Mouse (Mus musculus) ZHBTc4 (cell line): ENCODE measurements around the gene Elk3.

Source experiments
- DNase-seq: peaks from one replicate; pipeline ENCODE4 v3.0.0-alpha.2; 2011; ENCODE audit warnings: low read depth, low spot score

Gene Elk3

DNA sequence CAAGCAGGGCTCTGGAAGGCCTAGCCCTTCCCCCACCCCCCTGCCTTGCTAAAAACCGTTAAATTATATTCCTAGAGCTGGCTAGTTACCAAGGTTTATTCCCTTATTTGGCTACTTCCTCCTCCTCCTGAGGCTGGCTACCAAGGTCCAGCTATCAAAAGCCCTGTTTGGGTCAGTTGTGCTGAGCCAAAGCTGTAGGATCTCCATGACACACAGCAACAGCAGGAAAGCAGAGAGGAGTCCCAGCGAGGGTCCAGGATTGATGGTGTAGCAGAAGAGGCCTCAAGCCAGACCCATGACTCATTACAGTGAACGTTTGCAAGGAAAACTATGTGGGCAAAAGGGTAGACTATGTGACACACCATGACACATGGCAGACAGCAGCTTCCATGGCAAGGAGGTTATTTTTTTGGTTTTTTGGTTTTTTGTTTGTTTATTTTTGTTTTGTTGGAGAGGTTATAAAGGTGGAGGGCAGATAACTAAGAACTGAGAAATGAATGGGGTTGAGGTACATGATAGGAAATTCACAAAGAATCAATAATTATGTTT lies 21.4 kb upstream of the Elk3 start:
- DNase-seq = no peak

DNA sequence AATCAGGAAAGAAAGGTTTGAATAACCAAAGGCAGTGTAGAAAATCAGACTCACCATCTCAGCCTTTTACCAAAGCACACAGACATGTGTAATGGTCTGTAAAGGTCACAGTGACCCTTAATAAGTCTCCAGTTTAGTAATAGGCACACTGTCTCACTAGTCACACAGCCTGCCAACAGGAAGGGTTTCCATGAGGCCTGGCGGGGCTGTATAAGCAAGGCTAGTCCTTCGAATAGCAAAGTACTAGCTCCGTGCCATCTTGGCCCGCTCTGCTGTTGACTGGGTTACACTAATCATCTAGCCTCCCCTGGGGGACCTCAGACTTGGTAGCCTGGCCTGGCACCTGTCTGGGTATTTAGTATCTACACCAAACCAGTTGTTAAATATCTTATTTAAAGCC lies 20.6 kb upstream of the Elk3 start:
- no peak for DNase-seq

DNA sequence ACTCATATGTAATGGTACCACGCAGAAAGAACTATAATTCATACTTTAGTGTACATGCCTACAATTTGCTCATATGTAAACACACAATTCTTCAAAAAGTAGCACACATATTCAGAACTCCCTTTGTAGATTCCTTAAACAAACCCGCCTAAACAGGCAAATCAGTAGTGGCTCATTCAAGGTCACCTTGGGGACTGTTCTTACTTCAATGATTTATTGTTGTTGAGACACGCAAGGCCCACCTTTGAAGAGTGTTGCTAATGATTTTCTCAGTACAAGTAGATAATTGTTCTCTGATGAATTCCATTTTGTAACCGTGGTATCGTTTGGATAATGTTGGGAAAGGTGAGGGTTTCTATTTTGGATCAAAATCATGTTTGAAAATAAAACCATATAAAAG lies 17.4 kb upstream of the Elk3 start:
- DNase-seq = peak; percentile 50

DNA sequence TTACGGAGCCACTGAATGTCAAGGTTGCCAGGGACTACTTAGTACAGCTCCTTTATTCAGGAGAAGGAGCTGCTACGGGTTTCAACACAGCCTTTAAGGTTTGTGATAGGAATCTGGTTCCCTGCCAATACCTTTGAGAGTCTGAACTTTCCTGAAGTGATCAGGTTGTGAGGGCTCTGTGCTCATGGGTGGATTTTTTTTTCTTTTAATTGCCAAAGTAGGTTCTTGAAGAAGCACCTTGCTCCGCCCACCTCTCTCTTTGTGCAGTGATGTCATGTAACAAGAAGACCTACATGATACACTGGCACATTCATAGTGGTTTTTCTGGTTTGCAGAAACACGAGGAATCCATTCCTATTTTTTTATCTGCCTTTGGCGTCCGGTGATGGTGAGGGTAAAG lies 16.3 kb upstream of the Elk3 start:
- DNase-seq = no peak

DNA sequence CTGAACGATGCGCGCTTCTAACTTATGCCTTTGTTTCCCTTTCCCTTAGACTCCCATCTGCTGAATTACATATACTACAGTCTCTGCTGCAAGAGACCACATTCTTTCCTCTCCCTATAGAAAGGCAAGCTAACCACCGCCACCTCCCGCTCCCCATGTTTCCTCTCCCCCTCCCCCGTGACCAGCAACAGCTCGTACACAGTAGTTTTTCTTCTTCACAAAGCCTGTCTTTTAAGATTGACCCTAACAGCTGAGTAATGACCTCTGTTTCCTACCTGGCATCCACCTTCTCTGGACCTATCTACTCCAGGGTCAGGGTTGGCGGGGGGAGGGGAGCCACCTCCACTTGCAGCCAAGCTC lies 15.8 kb upstream of the Elk3 start:
- peak; percentile 25 for DNase-seq

DNA sequence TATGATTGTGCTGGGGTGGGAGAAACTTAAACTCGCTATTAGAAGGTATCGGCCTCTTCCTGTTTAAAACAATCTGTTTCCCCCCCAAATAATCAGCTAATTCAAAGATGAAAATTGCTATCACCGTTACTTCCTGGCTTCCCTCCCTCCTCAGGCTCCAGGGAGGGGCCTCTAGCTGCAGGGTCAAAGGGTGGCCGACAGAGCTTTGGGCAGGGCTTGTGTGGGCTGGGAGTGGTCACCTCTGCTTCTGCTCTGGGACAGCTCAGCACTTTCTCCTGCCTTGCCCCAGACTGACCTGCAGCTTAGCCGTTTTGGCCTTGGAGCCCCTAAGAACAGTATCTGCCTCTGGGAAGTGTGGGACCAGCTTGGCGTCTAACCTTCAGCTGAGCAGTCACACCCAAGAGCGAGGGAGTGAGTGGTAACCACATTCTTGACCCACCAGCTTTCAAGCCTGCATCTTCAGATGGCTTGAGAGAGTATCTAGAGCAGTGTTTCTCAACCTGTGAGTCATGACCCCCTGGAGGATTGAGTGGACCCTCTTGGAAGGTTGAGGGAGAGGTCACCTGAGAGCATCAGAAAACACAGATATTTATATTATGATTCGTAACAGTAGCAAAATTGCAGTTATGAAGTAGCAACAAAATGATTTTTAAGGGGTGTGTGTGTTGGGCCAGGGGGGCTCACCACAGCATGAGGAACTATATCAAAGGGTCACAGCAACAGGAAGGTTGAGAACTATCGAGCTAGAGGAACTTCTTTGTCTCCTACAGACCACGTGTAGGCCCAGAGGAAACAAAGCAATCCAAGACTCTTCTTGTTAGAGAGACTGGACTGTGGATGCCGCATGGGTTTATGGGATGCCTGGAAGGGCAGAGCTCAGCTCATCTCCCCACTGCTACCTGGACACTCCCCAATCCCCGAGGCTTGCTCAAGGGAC lies 15.1 kb upstream of the Elk3 start:
- DNase-seq = peak; percentile 43

- DNase-seq = no peak
These were observed 14.4 kb upstream of the Elk3 start for GRCm38 (mm10) chr10:93325369-93325768.

- no peak for DNase-seq
These were observed 13.5 kb upstream of the Elk3 start for GRCm38 (mm10) chr10:93324438-93324837.

- peak; percentile 51 for DNase-seq
These were observed 12.7 kb upstream of the Elk3 start for GRCm38 (mm10) chr10:93323659-93324058.

GRCm38 (mm10) chr10:93321763-93322162 lies 10.8 kb upstream of the Elk3 start:
- no peak for DNase-seq

- DNase-seq = no peak
These were observed 9.2 kb upstream of the Elk3 start for GRCm38 (mm10) chr10:93320148-93320547.

- no peak for DNase-seq
These were observed 8.7 kb upstream of the Elk3 start for GRCm38 (mm10) chr10:93319526-93320063.

DNA sequence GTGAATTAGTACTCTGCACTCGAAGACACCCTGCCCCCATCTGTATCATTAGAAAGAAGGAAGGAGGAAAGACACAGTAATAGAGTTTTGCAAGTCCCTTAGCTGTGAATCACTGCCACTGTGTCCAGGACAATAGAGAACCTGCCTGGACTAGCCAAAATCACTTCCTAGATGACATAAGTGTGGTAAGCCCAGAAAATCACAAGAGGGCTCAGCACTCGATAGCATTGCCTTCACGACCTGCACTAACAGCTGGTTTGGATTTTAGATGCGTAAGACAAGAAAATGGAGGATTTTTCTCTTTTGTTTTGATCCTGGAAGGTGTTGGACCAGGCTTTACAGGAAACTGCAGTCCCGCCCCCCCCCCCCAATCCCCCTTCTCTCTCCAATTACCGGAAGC lies 6.0 kb upstream of the Elk3 start:
- no peak for DNase-seq

DNA sequence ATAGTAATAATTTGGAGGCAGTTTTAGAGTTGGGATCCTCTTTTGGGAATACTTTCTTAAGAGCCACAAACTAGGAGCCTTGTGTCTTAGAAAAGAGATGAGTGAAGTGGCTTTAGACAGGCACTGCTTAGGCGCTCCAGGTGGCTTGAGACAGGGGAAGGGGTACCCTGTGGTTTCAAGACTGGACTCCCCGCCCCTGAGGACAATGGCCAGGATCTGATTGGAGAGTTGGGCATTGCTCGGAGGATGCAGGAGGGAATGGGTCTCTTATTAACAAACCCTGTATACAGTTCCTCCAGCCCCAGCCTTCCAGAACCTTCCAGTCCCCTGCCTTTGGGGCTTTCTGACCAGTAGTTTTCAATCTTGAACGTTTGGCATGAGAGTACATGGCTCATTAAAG lies 641 bp upstream of the Elk3 start:
- DNase-seq = no peak

DNA sequence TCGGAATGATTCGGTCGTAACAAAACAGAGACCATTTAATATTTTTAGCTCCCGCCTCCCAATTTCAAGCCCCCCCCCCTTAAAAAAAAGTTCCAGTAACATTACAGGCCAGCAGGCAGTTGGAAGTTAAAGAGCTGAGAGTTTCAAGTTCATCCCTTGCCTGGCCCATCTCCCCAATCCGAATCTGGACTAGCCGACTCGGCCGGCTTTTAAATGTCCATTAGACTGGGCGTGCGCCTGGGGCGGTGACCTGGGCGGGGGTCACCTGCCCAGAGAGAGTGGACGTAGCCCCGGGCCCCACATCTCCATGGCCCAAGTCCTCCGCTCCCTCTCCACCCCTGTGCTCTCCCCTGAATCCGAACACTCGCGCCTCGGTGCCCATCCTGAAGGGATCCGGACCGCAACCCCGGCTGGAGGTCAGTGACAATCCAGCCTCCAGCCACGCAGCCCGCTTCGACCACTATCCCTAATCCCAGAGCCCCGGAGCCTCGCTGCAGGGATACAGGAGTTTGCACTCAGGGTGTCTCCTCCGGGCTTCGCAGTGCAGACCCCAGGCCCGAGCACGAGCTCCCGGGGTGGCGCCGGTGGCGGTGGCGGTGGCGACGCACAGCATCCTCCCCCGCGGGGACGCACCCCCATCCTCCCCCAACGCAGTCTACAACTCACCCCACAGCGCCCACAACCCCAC lies 857 bp downstream of the Elk3 start:
- DNase-seq = peak; percentile 49

DNA sequence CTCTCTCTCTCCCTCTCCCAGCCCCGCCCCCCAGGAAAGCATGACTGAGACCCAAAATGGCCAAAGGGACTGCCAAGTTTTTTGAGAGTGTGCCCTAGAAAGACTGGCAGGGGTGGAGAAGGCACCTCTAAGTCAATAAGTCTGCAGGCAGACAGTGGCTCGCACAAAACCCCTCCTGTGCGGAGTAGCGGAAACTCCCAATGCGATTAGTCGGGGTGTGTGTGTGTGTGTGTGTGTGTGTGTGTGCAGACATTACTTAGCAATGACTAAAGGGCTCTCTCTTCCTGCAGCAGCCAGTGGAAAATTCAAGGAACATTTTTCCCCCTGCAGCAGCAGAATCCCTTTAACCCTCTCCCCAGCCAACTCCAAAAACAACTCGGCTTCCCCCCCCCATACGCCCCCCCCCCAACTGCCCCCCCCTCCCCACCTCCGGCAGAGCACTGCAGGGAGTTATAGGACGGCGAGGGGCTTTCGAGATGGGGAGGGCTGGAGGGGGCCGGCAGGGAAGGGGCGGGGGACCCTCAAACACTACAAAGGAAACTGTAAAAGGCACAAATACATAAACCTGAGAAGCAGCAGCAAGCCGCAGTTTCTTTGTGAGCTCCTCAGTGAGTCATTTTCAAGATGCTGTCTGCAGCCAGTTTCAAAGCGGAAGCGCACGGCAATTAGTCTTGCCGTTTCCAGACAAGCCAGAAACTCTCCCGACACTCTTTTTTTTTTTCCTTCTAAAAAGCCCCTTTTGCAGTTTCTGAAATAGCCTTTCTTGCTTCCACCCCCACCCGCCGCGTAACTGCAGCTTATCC lies 1.6 kb downstream of the Elk3 start:
- DNase-seq = peak; percentile 50

- DNase-seq = no peak
These were observed 4.6 kb downstream of the Elk3 start for GRCm38 (mm10) chr10:93306367-93306766.

- no peak for DNase-seq
These were observed 5.0 kb downstream of the Elk3 start for GRCm38 (mm10) chr10:93305946-93306345.

DNA sequence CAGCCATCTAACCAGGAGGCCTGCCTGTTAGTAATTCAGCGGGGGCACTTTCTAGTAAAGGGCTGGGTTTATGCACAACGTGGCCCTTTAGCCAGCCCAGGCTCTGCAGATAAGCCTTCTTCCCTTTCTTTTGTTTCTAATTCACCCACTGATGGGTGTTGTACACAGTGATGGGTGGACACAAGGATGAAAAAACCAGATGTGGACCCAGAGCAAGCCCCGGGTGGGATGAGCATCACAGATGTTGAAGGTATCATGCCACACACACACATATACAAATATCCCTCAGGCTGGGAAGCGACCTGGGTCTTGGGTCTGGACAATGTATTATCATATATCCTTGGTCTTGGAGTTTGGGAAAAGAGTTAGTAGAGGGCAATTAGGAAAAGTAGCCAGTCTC lies 7.7 kb downstream of the Elk3 start:
- DNase-seq = no peak

- DNase-seq = no peak
These were observed 9.1 kb downstream of the Elk3 start for GRCm38 (mm10) chr10:93301831-93302230.

GRCm38 (mm10) chr10:93298208-93298607 lies 12.7 kb downstream of the Elk3 start:
- no peak for DNase-seq

- DNase-seq = peak; percentile 67
These were observed 13.2 kb downstream of the Elk3 start for GRCm38 (mm10) chr10:93297774-93298173.
